Mouse (Mus musculus) heart, embryonic 10.5 days (tissue): ENCODE results near the gene Gm11027. TPM values are rescaled to one million over a fixed set of nuclear protein-coding genes. Genes with fewer than 3 reads are reported as not detected.

Experiments
- DNase-seq: peaks from one replicate; pipeline ENCODE4 v3.0.0-alpha.2; 2017; ENCODE audit warnings: low spot score
- H3K27ac ChIP-seq: fragments of 300-500 bp; sonication (generic); 2 replicates; pipeline ENCODE4 v1.5.1; 2016; ENCODE audit warnings: mild to moderate bottlenecking
- H3K27me3 ChIP-seq: fragments of 300-500 bp; sonication (generic); 2 replicates; pipeline ENCODE4 v1.6.1; 2016; ENCODE audit warnings: mild to moderate bottlenecking; ENCODE audit not compliant: poor library complexity, insufficient read depth, severe bottlenecking
- H3K36me3 ChIP-seq: fragments of 300-500 bp; sonication (generic); 2 replicates; pipeline ENCODE4 v1.6.1; 2016; ENCODE audit warnings: mild to moderate bottlenecking, moderate library complexity
- H3K4me1 ChIP-seq: fragments of 300-500 bp; sonication (generic); 2 replicates; pipeline ENCODE4 v1.6.1; 2016; ENCODE audit warnings: mild to moderate bottlenecking
- H3K4me3 ChIP-seq: fragments of 300-500 bp; sonication (generic); 2 replicates; pipeline ENCODE4 v1.5.1; 2016; ENCODE audit warnings: mild to moderate bottlenecking, moderate library complexity
- H3K9me3 ChIP-seq: fragments of 300-500 bp; sonication (generic); 2 replicates; pipeline ENCODE4 v1.6.1; 2016; ENCODE audit warnings: mild to moderate bottlenecking, moderate library complexity
- WGBS: fragments of 180-500 bp; shearing (Covaris S2); methylation state at CpG from one replicate; pipeline ENCODE4 v1.1.7; 2016; 5-methylcytosine and 5-hydroxymethylcytosine counted together
- polyA plus RNA-seq: library from polyadenylated mRNA; unstranded; fragments of >200 nt; fragmentation: Nextera tagmentation; extraction: Ambion mirVana; gene quantifications from 2 replicates; pipeline ENCODE4 v1.2.1, GENCODE M21; 2016

Gm11027 gene
- polyA plus RNA-seq, 1 experiment from 2014 or later: not detected

GRCm38 (mm10) chr12:116280653-116281364, 5.6 kb downstream of the Gm11027 start, which contains the start of gene Esyt2:
Esyt2 (plus strand) TSS chr12:116281196.
- Histone ChIP-seq H3K4me3 (peak within 1 kb of the TSS; percentile 98), H3K27me3 (peaks cover 5% of the 10 kb centered on the region; the same call in 1 of the 2 replicates), H3K9me3 (no peaks in the 10 kb centered on the region), H3K27ac (peak within 1 kb of the TSS; percentile 96), H3K4me1 (peaks cover 3% of the 10 kb centered on the region; the same call in 1 of the 2 replicates), H3K36me3 (no peaks in the 10 kb centered on the region)
- DNase-seq: peak; percentile 99
- under 1% methylated on average over 68 of the region's 68 CpGs for WGBS

DNA sequence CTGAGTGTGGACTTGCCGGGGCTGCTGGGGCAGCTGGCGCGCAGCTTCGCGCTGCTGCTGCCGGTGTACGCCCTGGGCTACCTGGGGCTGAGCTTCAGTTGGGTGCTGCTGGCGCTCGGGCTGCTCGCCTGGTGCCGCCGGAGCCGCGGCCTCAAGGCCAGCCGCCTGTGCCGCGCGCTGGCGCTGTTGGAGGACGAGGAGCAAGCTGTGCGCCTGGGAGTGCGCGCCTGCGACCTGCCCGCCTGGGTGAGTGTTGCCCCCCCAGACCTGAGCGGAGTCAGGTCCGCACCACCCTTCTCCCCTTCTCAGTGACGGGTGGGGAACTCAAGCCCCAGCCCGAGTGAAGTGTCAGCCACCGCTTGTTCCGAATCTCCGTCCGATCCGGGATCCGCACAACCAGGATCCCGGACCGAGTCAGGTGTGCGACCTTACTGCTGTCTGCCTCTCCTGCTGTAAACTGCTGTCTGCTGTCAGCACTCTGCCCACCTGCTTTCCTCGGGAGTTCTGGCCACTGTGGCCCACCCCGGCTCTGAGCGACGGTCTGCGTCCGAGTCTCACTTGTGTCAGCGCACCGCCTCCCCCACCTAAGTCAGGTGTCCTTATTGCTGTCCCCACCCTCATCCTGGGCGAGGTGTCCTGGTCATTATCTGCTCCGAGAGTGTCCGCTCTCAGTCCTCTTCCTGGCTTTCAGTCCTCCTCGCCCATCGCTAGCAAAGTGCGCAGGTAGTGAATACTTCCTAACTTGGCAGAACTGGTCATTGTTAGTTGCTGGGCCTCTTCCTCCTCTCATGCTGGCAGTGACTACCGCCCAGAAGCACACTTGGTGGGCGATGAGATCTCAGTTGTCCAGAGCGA, 6.5 kb downstream of the Gm11027 start:
- under 1% methylated on average over 55 of the region's 55 CpGs for WGBS
- no peaks in the 10 kb centered on the region for H3K9me3 ChIP-seq
- peak overlapping the region; percentile 96 for H3K27ac ChIP-seq
- H3K4me3 ChIP-seq: peak overlapping the region; percentile 98
- peaks cover 3% of the 10 kb centered on the region; the same call in 1 of the 2 replicates for H3K4me1 ChIP-seq
- H3K27me3 ChIP-seq: peaks cover 5% of the 10 kb centered on the region; the same call in 1 of the 2 replicates
- no peaks in the 10 kb centered on the region for H3K36me3 ChIP-seq
- DNase-seq: peak; percentile 84

DNA sequence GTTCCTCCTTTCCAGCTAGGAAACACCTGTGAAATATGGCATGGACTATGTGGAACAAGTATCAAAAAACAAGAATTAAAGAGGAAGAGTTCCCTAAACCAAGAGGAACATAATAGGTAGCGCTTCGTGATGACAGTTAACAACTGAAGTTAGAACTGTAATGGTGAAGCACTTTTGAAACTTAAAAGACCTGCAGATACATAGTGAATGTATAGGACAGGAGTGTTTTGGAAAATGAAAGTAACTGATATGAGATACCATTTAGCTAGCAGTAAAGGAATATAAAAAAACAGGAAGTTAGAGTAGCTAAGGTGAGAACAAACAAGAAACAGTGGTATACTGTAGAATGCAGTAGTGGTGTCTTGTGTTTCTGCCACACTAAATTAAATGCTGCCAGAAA, 7.7 kb downstream of the Gm11027 start:
- peaks cover 3% of the 10 kb centered on the region; the same call in 1 of the 2 replicates for H3K4me1 ChIP-seq
- DNase-seq: no peak
- H3K36me3 ChIP-seq: no peaks in the 10 kb centered on the region
- H3K4me3 ChIP-seq: no peak overlapping the region
- H3K27me3 ChIP-seq: peaks cover 5% of the 10 kb centered on the region; the same call in 1 of the 2 replicates
- 92% methylated on average over 2 of the region's 2 CpGs for WGBS
- H3K27ac ChIP-seq: no peak overlapping the region
- H3K9me3 ChIP-seq: no peaks in the 10 kb centered on the region

DNA sequence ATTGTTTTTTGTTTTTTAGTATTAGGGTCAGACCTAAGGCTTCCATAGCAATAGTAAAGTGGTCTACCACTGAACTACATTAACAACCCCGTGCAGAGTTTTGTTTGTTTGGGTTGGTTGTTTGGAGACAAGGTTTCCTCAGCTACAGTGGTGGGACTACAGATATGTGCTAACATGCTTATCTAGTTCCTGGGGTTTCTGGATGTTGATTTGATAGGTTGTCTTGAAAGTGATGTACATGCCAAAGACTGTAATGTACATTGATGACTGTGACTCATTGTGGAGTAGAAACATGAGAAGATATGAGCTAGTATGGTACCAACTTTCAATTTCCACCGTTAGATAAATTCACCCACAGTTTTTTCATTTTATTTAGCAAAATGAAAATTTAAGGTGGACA, 8.3 kb downstream of the Gm11027 start:
- DNase-seq: no peak
- 58% methylated on average over 2 of the region's 2 CpGs for WGBS
- H3K27ac ChIP-seq: no peak overlapping the region
- H3K36me3 ChIP-seq: no peaks in the 10 kb centered on the region
- no peaks in the 10 kb centered on the region for H3K27me3 ChIP-seq
- peaks cover 3% of the 10 kb centered on the region; the same call in 1 of the 2 replicates for H3K4me1 ChIP-seq
- no peaks in the 10 kb centered on the region for H3K9me3 ChIP-seq
- H3K4me3 ChIP-seq: no peak overlapping the region

- Histone ChIP-seq H3K27me3 (no peaks in the 10 kb centered on the region), H3K4me1 (no peaks in the 10 kb centered on the region), H3K4me3 (no peak overlapping the region), H3K27ac (no peak overlapping the region), H3K36me3 (no peaks in the 10 kb centered on the region), H3K9me3 (no peaks in the 10 kb centered on the region)
- DNase-seq: no peak
- 83% methylated on average over 2 of the region's 2 CpGs for WGBS
These were observed 18.0 kb downstream of the Gm11027 start for GRCm38 (mm10) chr12:116293185-116293584.

DNA sequence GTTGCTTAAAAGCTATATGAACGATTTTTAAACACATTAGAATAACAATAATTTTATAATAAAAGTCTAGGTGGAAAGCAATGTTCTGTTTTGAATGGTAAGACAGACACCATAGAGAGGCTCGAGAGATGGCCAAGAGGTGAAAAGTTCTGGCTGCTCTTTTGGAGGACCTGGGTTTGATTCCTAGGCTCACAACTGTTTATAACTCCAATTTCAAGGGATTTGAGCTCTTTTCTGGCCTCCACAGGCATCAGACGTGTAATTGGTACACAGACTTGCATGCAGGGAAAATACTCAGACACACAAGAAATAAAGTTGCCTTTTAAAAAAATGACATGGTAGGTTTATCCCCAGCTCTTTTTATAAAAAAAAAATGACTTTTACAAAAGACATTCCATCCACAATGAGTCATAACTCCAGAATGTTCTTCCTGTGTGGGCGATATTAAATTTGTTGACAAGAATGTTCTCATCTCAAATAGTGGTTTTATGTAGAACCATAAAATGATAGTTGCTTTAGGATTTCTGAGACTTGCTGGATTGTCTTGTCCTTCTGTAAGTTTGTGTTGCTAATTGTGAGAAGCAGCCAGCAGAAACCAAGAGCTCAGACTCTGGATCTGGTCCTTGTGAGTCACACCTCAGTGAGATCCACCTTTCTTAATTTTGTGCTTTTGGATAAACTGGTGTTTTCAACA, 18.6 kb downstream of the Gm11027 start:
- 79% methylated on average over 4 of the region's 4 CpGs for WGBS
- no peaks in the 10 kb centered on the region for H3K36me3 ChIP-seq
- no peak overlapping the region for H3K4me3 ChIP-seq
- H3K4me1 ChIP-seq: no peaks in the 10 kb centered on the region
- no peaks in the 10 kb centered on the region for H3K9me3 ChIP-seq
- no peaks in the 10 kb centered on the region for H3K27me3 ChIP-seq
- no peak for DNase-seq
- no peak overlapping the region for H3K27ac ChIP-seq

DNA sequence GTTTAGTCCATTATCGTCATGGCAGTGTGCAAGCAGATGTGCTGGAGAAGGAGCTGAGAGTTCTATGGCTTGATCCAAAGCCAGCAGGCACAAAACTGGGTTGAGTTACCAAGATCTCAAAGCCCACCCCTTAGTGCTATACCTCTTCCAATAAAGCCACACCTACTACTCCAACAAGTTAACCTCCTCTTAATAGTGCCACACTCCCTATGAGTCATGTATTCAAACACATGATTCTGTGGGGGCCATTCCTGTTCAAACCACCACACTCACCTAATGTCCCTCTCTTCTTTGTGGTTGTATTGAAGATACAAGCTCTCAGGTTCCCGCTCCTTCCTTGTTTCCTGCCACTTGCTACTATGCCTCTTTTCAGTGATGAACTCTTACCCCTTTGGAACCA, 24.7 kb downstream of the Gm11027 start:
- no peak for DNase-seq
- Histone ChIP-seq H3K4me1 (no peaks in the 10 kb centered on the region), H3K4me3 (no peak overlapping the region), H3K9me3 (no peaks in the 10 kb centered on the region), H3K27ac (no peak overlapping the region), H3K36me3 (no peaks in the 10 kb centered on the region), H3K27me3 (no peaks in the 10 kb centered on the region)
- 95% methylated on average over 2 of the region's 2 CpGs for WGBS

- Histone ChIP-seq H3K36me3 (no peaks in the 10 kb centered on the region), H3K4me1 (no peaks in the 10 kb centered on the region), H3K4me3 (no peak overlapping the region), H3K27me3 (no peaks in the 10 kb centered on the region), H3K27ac (no peak overlapping the region), H3K9me3 (no peaks in the 10 kb centered on the region)
- no peak for DNase-seq
These were observed 27.0 kb downstream of the Gm11027 start for GRCm38 (mm10) chr12:116302181-116302580.

DNA sequence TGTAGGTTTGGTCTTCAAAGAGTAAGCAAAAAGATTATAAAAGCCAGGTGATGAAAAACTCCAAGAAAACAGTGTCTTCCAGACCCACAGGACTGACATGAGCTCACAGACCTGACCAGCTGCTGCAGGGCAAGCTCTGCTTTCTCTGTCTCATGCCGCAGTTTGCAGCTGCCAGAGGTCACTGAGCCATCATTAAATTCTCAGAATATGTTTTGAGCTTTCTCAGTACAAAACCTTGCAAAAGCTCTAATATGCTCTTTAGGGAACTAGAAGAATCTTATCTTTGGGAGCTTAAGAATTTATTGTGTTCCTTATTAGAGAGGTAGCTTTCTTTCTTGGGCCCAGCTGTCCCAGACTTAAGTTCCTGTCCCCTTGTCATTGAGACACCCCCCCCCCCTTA, 30.9 kb downstream of the Gm11027 start:
- WGBS: 77% methylated on average over 1 of the region's 1 CpGs
- H3K4me3 ChIP-seq: no peak overlapping the region
- no peak for DNase-seq

DNA sequence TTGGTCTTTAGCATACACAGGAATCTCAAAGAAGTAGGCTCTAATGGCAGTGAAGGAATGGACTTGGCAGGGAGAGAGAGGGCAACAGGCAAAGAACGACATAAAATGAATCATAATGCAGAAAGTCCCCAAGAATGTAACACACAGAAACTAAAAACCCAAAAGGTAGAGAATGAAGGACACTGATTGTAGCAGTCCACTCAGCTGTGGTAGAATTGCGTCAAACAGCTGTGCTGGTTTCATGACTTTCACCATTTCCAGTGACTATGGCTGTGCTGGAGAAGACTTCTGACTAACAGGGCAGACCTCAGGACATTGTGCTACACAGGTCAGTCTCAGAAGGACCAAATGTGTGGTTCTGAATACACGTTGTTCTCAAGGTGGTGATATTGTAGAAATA, 32.7 kb downstream of the Gm11027 start:
- H3K9me3 ChIP-seq: no peaks in the 10 kb centered on the region
- no peaks in the 10 kb centered on the region for H3K36me3 ChIP-seq
- H3K4me1 ChIP-seq: no peaks in the 10 kb centered on the region
- WGBS: 81% methylated on average over 3 of the region's 3 CpGs
- no peak overlapping the region for H3K4me3 ChIP-seq
- DNase-seq: no peak
- H3K27ac ChIP-seq: no peak overlapping the region
- no peaks in the 10 kb centered on the region for H3K27me3 ChIP-seq

More for the DNA sequence above, 30.9 kb downstream of the Gm11027 start:
- Histone ChIP-seq H3K36me3 (no peaks in the 10 kb centered on the region), H3K27ac (no peak overlapping the region), H3K4me1 (no peaks in the 10 kb centered on the region), H3K27me3 (no peaks in the 10 kb centered on the region), H3K9me3 (no peaks in the 10 kb centered on the region)

DNA sequence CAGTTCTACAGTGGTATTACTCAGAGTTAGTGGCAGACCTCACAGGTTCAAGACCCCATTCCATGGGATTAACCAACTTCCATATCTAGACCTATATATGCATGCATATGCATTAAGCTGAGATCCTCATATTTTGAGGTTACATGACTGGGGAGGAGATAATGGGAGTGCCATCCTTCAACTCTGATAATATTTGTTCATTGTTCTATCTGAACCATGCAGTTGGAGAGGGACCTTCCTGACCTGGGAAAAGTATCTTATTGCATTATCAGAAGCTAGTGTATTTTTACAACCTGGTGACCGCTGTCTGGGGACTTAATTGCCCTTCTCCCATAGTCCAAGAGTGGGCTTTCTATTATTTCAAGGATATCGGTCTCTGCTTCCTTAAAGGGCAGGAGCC, 33.4 kb downstream of the Gm11027 start:
- no peaks in the 10 kb centered on the region for H3K27me3 ChIP-seq
- H3K27ac ChIP-seq: no peak overlapping the region
- WGBS: 77% methylated on average over 2 of the region's 2 CpGs
- H3K4me1 ChIP-seq: no peaks in the 10 kb centered on the region
- H3K9me3 ChIP-seq: no peaks in the 10 kb centered on the region
- H3K36me3 ChIP-seq: no peaks in the 10 kb centered on the region
- H3K4me3 ChIP-seq: no peak overlapping the region
- DNase-seq: no peak

GRCm38 (mm10) chr12:116313816-116314215, 38.6 kb downstream of the Gm11027 start:
- H3K4me3 ChIP-seq: no peak overlapping the region
- H3K27ac ChIP-seq: no peak overlapping the region
- no peaks in the 10 kb centered on the region for H3K27me3 ChIP-seq
- no peak for DNase-seq
- H3K36me3 ChIP-seq: no peaks in the 10 kb centered on the region
- H3K4me1 ChIP-seq: no peaks in the 10 kb centered on the region
- 86% methylated on average over 1 of the region's 1 CpGs for WGBS
- H3K9me3 ChIP-seq: no peaks in the 10 kb centered on the region

DNA sequence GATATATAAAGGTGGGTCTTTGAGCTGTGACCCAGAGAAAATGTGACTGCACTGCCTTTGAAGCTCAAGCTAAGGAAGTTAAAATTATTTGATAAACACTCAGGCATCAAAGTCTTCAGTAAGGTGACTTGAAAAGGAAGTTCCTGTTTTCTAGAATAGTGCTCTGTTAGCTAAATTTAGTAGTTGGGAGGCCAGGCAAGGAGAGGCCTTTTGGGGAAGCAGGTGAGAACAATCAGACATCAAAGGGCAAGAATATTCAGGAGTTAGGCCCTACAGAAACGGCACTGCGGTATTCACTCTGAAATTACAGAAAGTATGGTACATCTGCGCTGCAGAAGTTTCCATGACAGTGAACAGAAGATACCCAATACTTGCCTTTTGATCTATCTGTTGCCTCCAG, 40.3 kb downstream of the Gm11027 start:
- no peak for DNase-seq
- no peaks in the 10 kb centered on the region for H3K4me1 ChIP-seq
- H3K9me3 ChIP-seq: no peaks in the 10 kb centered on the region
- no peaks in the 10 kb centered on the region for H3K27me3 ChIP-seq
- WGBS: 86% methylated on average over 3 of the region's 3 CpGs
- H3K4me3 ChIP-seq: no peak overlapping the region
- no peak overlapping the region for H3K27ac ChIP-seq
- no peaks in the 10 kb centered on the region for H3K36me3 ChIP-seq
